In genomic region chr10:81604968-81605665, GRCm38 (mm10) we compare ENCODE assay signal across 8 mouse cellular contexts. TPM values are rescaled to one million over a fixed set of nuclear protein-coding genes. Genes with fewer than 3 reads are reported as not detected.
DNase-seq lines count a peak whose midpoint lies in the region; ATAC-seq and TF ChIP-seq lines count a peak whose summit lies in the region.

No protein-coding gene starts in this region.

- H3K9me3 ChIP-seq in heart, embryonic 13.5 days: no peaks in the 10 kb centered on the region
- H3K9me3 ChIP-seq in kidney, postnatal 0 days (replicated peaks; ENCODE audit: low read length): no peaks in the 10 kb centered on the region
- no peaks in the 10 kb centered on the region for H3K9me3 ChIP-seq in liver, embryonic 13.5 days (replicated peaks)
- H3K9me3 ChIP-seq in stomach, embryonic 14.5 days (ENCODE audit: control insufficient read depth, low read depth, low read length): no peaks in the 10 kb centered on the region

- TF ChIP-seq POLR2A in brain, embryonic 14.5 days (IDR thresholded peaks at IDR 0.05; ENCODE audit: borderline replicate concordance, extremely low read depth, insufficient read depth, insufficient read length, poor library complexity, severe bottlenecking): no peak

- H3K4me3 ChIP-seq in heart, embryonic 13.5 days: peak overlapping the region; percentile 58
- peak overlapping the region; percentile 26 for H3K4me3 ChIP-seq in kidney, postnatal 0 days (replicated peaks; ENCODE audit: low read depth, low read length)
- peak overlapping the region; percentile 73 for H3K4me3 ChIP-seq in liver, embryonic 13.5 days (replicated peaks)
- peak overlapping the region; percentile 49 for H3K4me3 ChIP-seq in stomach, embryonic 14.5 days (ENCODE audit: low read depth, low read length)

- peak; percentile 87 for DNase-seq in CD4-positive helper T cell, adult 2 months (ENCODE audit: low read depth, low spot score)
- DNase-seq in brain, embryonic 14.5 days (ENCODE audit: low read depth): peak; percentile 93
- DNase-seq in kidney, postnatal 0 days (ENCODE audit: low spot score): peak; percentile 95
- peak; percentile 77 for DNase-seq in liver, embryonic 13.5 days
- peak; percentile 77 to 84 for DNase-seq in natural killer cell, adult 2 months (ENCODE audit: low spot score in 2 of 2)

- H3K9ac ChIP-seq in heart, embryonic 13.5 days: peak overlapping the region; percentile 79
- H3K9ac ChIP-seq in kidney, postnatal 0 days (ENCODE audit: low read depth, low read length): no peak overlapping the region
- H3K9ac ChIP-seq in liver, embryonic 13.5 days: peak overlapping the region; percentile 68
- H3K9ac ChIP-seq in stomach, embryonic 14.5 days (replicated peaks; ENCODE audit: low read depth, low read length): peak overlapping the region; percentile 33; the same call in 1 of the 2 replicates

- peak overlapping the region; percentile 72 for H3K4me2 ChIP-seq in heart, embryonic 13.5 days
- peak overlapping the region; percentile 67 for H3K4me2 ChIP-seq in kidney, postnatal 0 days (ENCODE audit: low read length)
- H3K4me2 ChIP-seq in liver, embryonic 13.5 days: peak overlapping the region; percentile 86
- peak overlapping the region; percentile 69 for H3K4me2 ChIP-seq in stomach, embryonic 14.5 days (replicated peaks; ENCODE audit: low read depth, low read length)

- peaks cover 16% of the 10 kb centered on the region for H3K36me3 ChIP-seq in heart, embryonic 13.5 days
- no peaks in the 10 kb centered on the region for H3K36me3 ChIP-seq in kidney, postnatal 0 days (ENCODE audit: insufficient read depth, low read length)
- H3K36me3 ChIP-seq in liver, embryonic 13.5 days: 0 out of 2 replicates have a peak, but pooled peaks cover 14% of the 10 kb centered on the region
- H3K36me3 ChIP-seq in stomach, embryonic 14.5 days (ENCODE audit: control insufficient read depth, insufficient read depth, low read length): no peaks in the 10 kb centered on the region

- H3K27ac ChIP-seq in heart, embryonic 13.5 days (replicated peaks): peak overlapping the region; percentile 97
- H3K27ac ChIP-seq in kidney, postnatal 0 days: peak overlapping the region; percentile 87
- H3K27ac ChIP-seq in liver, embryonic 13.5 days: peak overlapping the region; percentile 96
- H3K27ac ChIP-seq in stomach, embryonic 14.5 days (ENCODE audit: low read length): peak overlapping the region; percentile 91

- ATAC-seq in erythroblast, adult 5-6 weeks (replicated peaks; ENCODE audit: low FRiP score, poor library complexity, severe bottlenecking): peak; percentile 69
- ATAC-seq in heart, embryonic 13.5 days (ENCODE audit: extremely low read depth, insufficient number of reproducible peaks, low FRiP score, low TSS enrichment): no peak
- ATAC-seq in kidney, postnatal 0 days (replicated peaks; ENCODE audit: low FRiP score, low read depth): 0 out of 2 replicates have a peak, but pooled peaks have one; percentile 4
- peak; percentile 19; the same call in 1 of the 2 replicates for ATAC-seq in liver, embryonic 13.5 days (ENCODE audit: low read depth)
- peak; percentile 14; the same call in 1 of the 2 replicates for ATAC-seq in stomach, embryonic 14.5 days (ENCODE audit: insufficient number of reproducible peaks, insufficient read depth, low FRiP score, low read depth)

- WGBS in heart, embryonic 13.5 days: 18% methylated on average over 29 of the region's 29 CpGs
- WGBS in kidney, postnatal 0 days: 17% methylated on average over 29 of the region's 29 CpGs
- 7% methylated on average over 29 of the region's 29 CpGs for WGBS in liver, embryonic 13.5 days (ENCODE audit: insufficient replicate concordance)
- WGBS in stomach, embryonic 14.5 days: 19% methylated on average over 29 of the region's 29 CpGs

- TF ChIP-seq CTCF in brain, embryonic 14.5 days (IDR thresholded peaks at IDR 0.05; ENCODE audit: borderline replicate concordance, extremely low read depth, insufficient read depth, insufficient read length): peak; percentile 93
- peak; percentile 89 for TF ChIP-seq CTCF in kidney, postnatal 0 days (IDR thresholded peaks at IDR 0.05; ENCODE audit: low read depth)

- peaks cover 41% of the 10 kb centered on the region for H3K4me1 ChIP-seq in heart, embryonic 13.5 days
- H3K4me1 ChIP-seq in kidney, postnatal 0 days (replicated peaks; ENCODE audit: insufficient read depth, low read length): peaks cover 16% of the 10 kb centered on the region
- peaks cover 59% of the 10 kb centered on the region for H3K4me1 ChIP-seq in liver, embryonic 13.5 days (replicated peaks)
- peaks cover 11% of the 10 kb centered on the region for H3K4me1 ChIP-seq in stomach, embryonic 14.5 days (ENCODE audit: control insufficient read depth, insufficient read depth, low read length)

- 0 out of 2 replicates have a peak, but pooled peaks cover 3% of the 10 kb centered on the region for H3K27me3 ChIP-seq in heart, embryonic 13.5 days (replicated peaks)
- H3K27me3 ChIP-seq in kidney, postnatal 0 days (ENCODE audit: insufficient read depth, low read length): no peaks in the 10 kb centered on the region
- H3K27me3 ChIP-seq in liver, embryonic 13.5 days: no peaks in the 10 kb centered on the region; the same call in 1 of the 2 replicates
- no peaks in the 10 kb centered on the region for H3K27me3 ChIP-seq in stomach, embryonic 14.5 days (ENCODE audit: control insufficient read depth, insufficient read depth, low read length)

RNA-seq across cellular contexts. Expression of gene BC025920, which starts 1.0 kb away (rescaled TPM):
- 5.5 and 6.7 TPM in 2 replicates for polyA plus RNA-seq in brain, embryonic 14.5 days (2012; rRNA removed)
- total RNA-seq in erythroblast, adult 5-6 weeks (2015; ENCODE audit: low replicate concordance): 2.9 and 6.0 TPM in 2 replicates
- total RNA-seq in erythroblast, adult 5-6 weeks (2017; ENCODE audit: low replicate concordance): 2.0 and 8.8 TPM in 2 replicates
- 0.44 and 0.64 TPM in 2 replicates for polyA plus RNA-seq in heart, embryonic 13.5 days (2015; fragmentation: Nextera tagmentation; extraction: Ambion mirVana)
- 0.33 and 0.37 TPM in 2 replicates for polyA plus RNA-seq in kidney, postnatal 0 days (2015; fragmentation: Nextera tagmentation; extraction: Ambion mirVana)
- 0.50 and 0.56 TPM in 2 replicates for polyA plus RNA-seq in liver, embryonic 13.5 days (2015; fragmentation: Nextera tagmentation; extraction: Ambion mirVana)
- 0.57 and 0.69 TPM in 2 replicates for polyA plus RNA-seq in stomach, embryonic 14.5 days (2014; fragmentation: Nextera tagmentation; extraction: Ambion mirVana)

RNA-seq across cellular contexts. Expression of gene Tle6, which starts 4.2 kb away (rescaled TPM):
- polyA plus RNA-seq in brain, embryonic 14.5 days (2012; rRNA removed): 5.3 and 8.2 TPM in 2 replicates
- 1.7 and 2.7 TPM in 2 replicates for total RNA-seq in erythroblast, adult 5-6 weeks (2015; ENCODE audit: low replicate concordance)
- total RNA-seq in erythroblast, adult 5-6 weeks (2017; ENCODE audit: low replicate concordance): not detected in 2 replicates
- 30.1 and 30.4 TPM in 2 replicates for polyA plus RNA-seq in heart, embryonic 13.5 days (2015; fragmentation: Nextera tagmentation; extraction: Ambion mirVana)
- polyA plus RNA-seq in kidney, postnatal 0 days (2015; fragmentation: Nextera tagmentation; extraction: Ambion mirVana): 7.3 and 9.4 TPM in 2 replicates
- polyA plus RNA-seq in liver, embryonic 13.5 days (2015; fragmentation: Nextera tagmentation; extraction: Ambion mirVana): 7.3 and 7.6 TPM in 2 replicates
- polyA plus RNA-seq in stomach, embryonic 14.5 days (2014; fragmentation: Nextera tagmentation; extraction: Ambion mirVana): 14.3 and 18.2 TPM in 2 replicates

RNA-seq across cellular contexts. Expression of gene Sirt6, which starts 22.5 kb away (rescaled TPM):
- 75.9 and 83.4 TPM in 2 replicates for polyA plus RNA-seq in brain, embryonic 14.5 days (2012; rRNA removed)
- total RNA-seq in erythroblast, adult 5-6 weeks (2015; ENCODE audit: low replicate concordance): 0.63 and 0.96 TPM in 2 replicates
- 0.56 and 3.7 TPM in 2 replicates for total RNA-seq in erythroblast, adult 5-6 weeks (2017; ENCODE audit: low replicate concordance)
- polyA plus RNA-seq in heart, embryonic 13.5 days (2015; fragmentation: Nextera tagmentation; extraction: Ambion mirVana): 24.6 and 25.6 TPM in 2 replicates
- 27.0 and 27.5 TPM in 2 replicates for polyA plus RNA-seq in kidney, postnatal 0 days (2015; fragmentation: Nextera tagmentation; extraction: Ambion mirVana)
- polyA plus RNA-seq in liver, embryonic 13.5 days (2015; fragmentation: Nextera tagmentation; extraction: Ambion mirVana): 10.7 and 10.9 TPM in 2 replicates
- polyA plus RNA-seq in stomach, embryonic 14.5 days (2014; fragmentation: Nextera tagmentation; extraction: Ambion mirVana): 33.4 and 43.4 TPM in 2 replicates

RNA-seq across cellular contexts. Expression of gene Ankrd24, which starts 23.2 kb away (rescaled TPM):
- polyA plus RNA-seq in brain, embryonic 14.5 days (2012; rRNA removed): 74.1 and 85.9 TPM in 2 replicates
- total RNA-seq in erythroblast, adult 5-6 weeks (2015; ENCODE audit: low replicate concordance): not detected in 2 replicates
- 0.28 and 1.1 TPM in 2 replicates for total RNA-seq in erythroblast, adult 5-6 weeks (2017; ENCODE audit: low replicate concordance)
- 10.3 and 10.6 TPM in 2 replicates for polyA plus RNA-seq in heart, embryonic 13.5 days (2015; fragmentation: Nextera tagmentation; extraction: Ambion mirVana)
- 10.2 and 10.7 TPM in 2 replicates for polyA plus RNA-seq in kidney, postnatal 0 days (2015; fragmentation: Nextera tagmentation; extraction: Ambion mirVana)
- 1.9 and 2.2 TPM in 2 replicates for polyA plus RNA-seq in liver, embryonic 13.5 days (2015; fragmentation: Nextera tagmentation; extraction: Ambion mirVana)
- 7.8 and 9.1 TPM in 2 replicates for polyA plus RNA-seq in stomach, embryonic 14.5 days (2014; fragmentation: Nextera tagmentation; extraction: Ambion mirVana)

RNA-seq across cellular contexts. Expression of gene Tle2, which starts 30.8 kb away (rescaled TPM):
- polyA plus RNA-seq in brain, embryonic 14.5 days (2012; rRNA removed): 82.1 and 123 TPM in 2 replicates
- not detected in 2 replicates for total RNA-seq in erythroblast, adult 5-6 weeks (2015; ENCODE audit: low replicate concordance)
- not detected in 2 replicates for total RNA-seq in erythroblast, adult 5-6 weeks (2017; ENCODE audit: low replicate concordance)
- 23.4 and 26.4 TPM in 2 replicates for polyA plus RNA-seq in heart, embryonic 13.5 days (2015; fragmentation: Nextera tagmentation; extraction: Ambion mirVana)
- polyA plus RNA-seq in kidney, postnatal 0 days (2015; fragmentation: Nextera tagmentation; extraction: Ambion mirVana): 29.2 and 30.8 TPM in 2 replicates
- polyA plus RNA-seq in liver, embryonic 13.5 days (2015; fragmentation: Nextera tagmentation; extraction: Ambion mirVana): 2.3 and 2.7 TPM in 2 replicates
- 17.7 and 19.1 TPM in 2 replicates for polyA plus RNA-seq in stomach, embryonic 14.5 days (2014; fragmentation: Nextera tagmentation; extraction: Ambion mirVana)
